Mouse (Mus musculus): ENCODE results near the gene Lingo2. TPM values are rescaled to one million over a fixed set of nuclear protein-coding genes. Genes with fewer than 3 reads are reported as not detected.
"Not testable (repeated sequence)": the region's sequence is repeated elsewhere in the genome, so short reads cannot be mapped to it uniquely, and the experiment has no call there.

Gene Lingo2
- total RNA-seq, 2 experiments from 2014 or later: 71.4 to 85.2 TPM

DNA sequence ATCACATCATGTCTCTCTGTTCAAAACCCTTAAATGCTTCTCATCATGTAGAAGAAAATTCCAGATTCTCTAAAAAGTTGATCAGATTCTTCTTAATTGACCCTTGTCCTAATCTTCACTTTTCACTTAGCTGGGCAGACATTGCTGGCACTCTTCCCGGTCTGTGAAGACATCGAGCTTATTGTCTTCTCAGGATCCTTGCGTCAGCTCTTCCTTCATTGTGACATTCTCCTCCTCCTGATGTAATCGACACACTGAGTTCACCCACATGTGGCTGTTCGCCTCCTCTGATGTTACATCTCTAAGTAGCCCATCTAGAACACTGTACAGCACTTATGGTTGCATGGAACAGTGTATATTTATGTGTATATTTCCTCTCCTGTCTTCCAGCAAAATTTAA, 1261.0 kb downstream of the Lingo2 start:
- no peak for DNase-seq (ENCODE audit: extremely low spot score in 1 of 2, low spot score in 2 of 2)
- Histone ChIP-seq H3K27ac (no peak overlapping the region), H3K4me3 (no peak overlapping the region)
- TF ChIP-seq CTCF (IDR thresholded peaks at IDR 0.05): no peak
- intact Hi-C loops (cut with DNase I): no loop called here

DNA sequence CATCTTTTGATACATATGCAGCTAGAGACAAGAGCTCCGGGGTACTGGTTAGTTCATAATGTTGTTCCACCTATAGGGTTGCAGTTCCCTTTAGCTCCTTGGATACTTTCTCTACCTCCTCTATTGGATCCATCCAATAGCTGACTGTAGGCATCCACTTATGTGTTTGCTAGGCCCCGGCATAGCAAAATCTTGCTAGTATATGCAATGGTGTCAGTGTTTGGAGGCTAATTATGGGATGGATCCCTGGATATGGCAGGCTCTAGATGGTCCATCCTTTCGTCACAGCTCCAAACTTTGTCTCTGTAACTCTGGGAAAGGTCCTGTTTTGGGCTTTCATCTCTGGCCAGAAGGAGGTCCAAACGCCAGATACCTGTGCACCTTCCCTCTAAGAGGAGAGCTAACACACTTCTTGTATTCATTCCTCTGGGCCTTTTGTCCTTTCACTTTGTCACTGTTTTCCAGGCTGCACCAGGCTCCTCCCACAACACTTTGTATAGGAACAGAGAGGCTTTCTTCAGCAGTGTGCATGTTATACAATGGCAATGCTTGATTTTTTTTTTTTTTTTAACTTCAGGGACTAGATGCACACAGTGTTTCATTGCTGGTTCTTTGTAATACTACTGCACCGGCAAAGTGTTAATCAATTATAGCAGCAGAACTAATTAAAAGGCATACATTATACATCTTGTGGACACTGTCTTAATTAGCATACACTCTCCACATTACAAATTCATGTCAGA, 1262.9 kb downstream of the Lingo2 start:
- intact Hi-C loops (cut with DNase I); H3K4me3 ChIP-seq; H3K27ac ChIP-seq; DNase-seq (ENCODE audit: extremely low spot score in 1 of 2, low spot score in 2 of 2): not testable (repeated sequence)

Small RNAs within 50 kb of the gene (microRNA-seq; reads per million reads assigned to microRNA genes)
- gene Mir873a: 0 reads per million in 2 experiments
- 0 reads per million in 2 experiments for gene Mir873b
- 0 reads per million in 2 experiments for gene Mir876
